Comparison of ENCODE assay signal across 9 mouse cellular contexts in genomic region chr11:106564261-106564660, GRCm38 (mm10). TPM values are rescaled to one million over a fixed set of nuclear protein-coding genes. Genes with fewer than 3 reads are reported as not detected.
DNase-seq lines count a peak whose midpoint lies in the region; ATAC-seq and TF ChIP-seq lines count a peak whose summit lies in the region.
"Had no signal": no experiment of that assay in that cellular context is flagged by ENCODE, and none has a peak within 500 bp of the region (broad histone marks: within the 10 kb centered on the region; RNA-seq: fewer than 3 reads in every experiment).

No protein-coding gene starts in this region.

- H3K27ac ChIP-seq in liver, postnatal 0 days (ENCODE audit: low read depth): peak overlapping the region; percentile 9
- no peak overlapping the region for H3K27ac ChIP-seq in stomach, postnatal 0 days (replicated peaks)
- H3K27ac ChIP-seq in midbrain, embryonic 10.5 days (replicated peaks): no peak overlapping the region

- H3K27me3 ChIP-seq in liver, postnatal 0 days (ENCODE audit: insufficient read depth, low read length): no peaks in the 10 kb centered on the region
- no peaks in the 10 kb centered on the region for H3K27me3 ChIP-seq in stomach, postnatal 0 days (ENCODE audit: control insufficient read depth, insufficient read depth, low read length)
- no peaks in the 10 kb centered on the region for H3K27me3 ChIP-seq in midbrain, embryonic 10.5 days (ENCODE audit: low read depth, poor library complexity, severe bottlenecking)

- 68% methylated on average over 12 of the region's 12 CpGs for WGBS in liver, postnatal 0 days (ENCODE audit: insufficient replicate concordance)
- 69% methylated on average over 12 of the region's 12 CpGs for WGBS in stomach, postnatal 0 days
- 90% methylated on average over 12 of the region's 12 CpGs for WGBS in midbrain, embryonic 10.5 days

- H3K4me1 ChIP-seq in liver, postnatal 0 days (ENCODE audit: insufficient read depth): peaks cover 16% of the 10 kb centered on the region
- H3K4me1 ChIP-seq in stomach, postnatal 0 days (replicated peaks; ENCODE audit: control insufficient read depth, insufficient read depth): no peaks in the 10 kb centered on the region
- peaks cover 10% of the 10 kb centered on the region; the same call in 1 of the 2 replicates for H3K4me1 ChIP-seq in midbrain, embryonic 10.5 days

- ATAC-seq in liver, postnatal 0 days: peak; percentile 35; the same call in 1 of the 2 replicates
- 0 out of 2 replicates have a peak, but pooled peaks have one; percentile 17 for ATAC-seq in stomach, postnatal 0 days (ENCODE audit: low FRiP score, low TSS enrichment)
- ATAC-seq in erythroid progenitor cell, adult 5-6 weeks (replicated peaks; ENCODE audit: low FRiP score, poor library complexity, severe bottlenecking): no peak

- no peak overlapping the region for H3K4me3 ChIP-seq in liver, postnatal 0 days (ENCODE audit: low read depth, low read length)
- H3K4me3 ChIP-seq in stomach, postnatal 0 days (ENCODE audit: low read depth, low read length): no peak overlapping the region
- no peak overlapping the region for H3K4me3 ChIP-seq in midbrain, embryonic 10.5 days

- peaks cover 37% of the 10 kb centered on the region for H3K36me3 ChIP-seq in liver, postnatal 0 days (replicated peaks; ENCODE audit: insufficient read depth, low read length)
- peaks cover 6% of the 10 kb centered on the region; the same call in 1 of the 2 replicates for H3K36me3 ChIP-seq in stomach, postnatal 0 days (ENCODE audit: control insufficient read depth, insufficient read depth, low read length)
- peaks cover 22% of the 10 kb centered on the region for H3K36me3 ChIP-seq in midbrain, embryonic 10.5 days

- H3K9me3 ChIP-seq in liver, postnatal 0 days (ENCODE audit: low read length): no peaks in the 10 kb centered on the region
- H3K9me3 ChIP-seq in stomach, postnatal 0 days (ENCODE audit: control insufficient read depth, low read length): no peaks in the 10 kb centered on the region
- H3K9me3 ChIP-seq in midbrain, embryonic 10.5 days (replicated peaks): no peaks in the 10 kb centered on the region

- no peak for TF ChIP-seq EP300 in liver, postnatal 0 days (IDR thresholded peaks at IDR 0.05; ENCODE audit: low read depth)
- TF ChIP-seq EP300 in stomach, postnatal 0 days (optimal IDR thresholded peaks at IDR 0.05): no peak

- TF ChIP-seq CTCF in liver, postnatal 0 days (IDR thresholded peaks at IDR 0.05; ENCODE audit: low read depth): no peak
- TF ChIP-seq CTCF in stomach, postnatal 0 days (IDR thresholded peaks at IDR 0.05; ENCODE audit: low read depth): no peak

- no peak overlapping the region for H3K9ac ChIP-seq in liver, postnatal 0 days (replicated peaks)
- H3K9ac ChIP-seq in stomach, postnatal 0 days (ENCODE audit: low read length): no peak overlapping the region

- no peak overlapping the region for H3K4me2 ChIP-seq in liver, postnatal 0 days (ENCODE audit: low read depth, low read length)
- no peak overlapping the region for H3K4me2 ChIP-seq in stomach, postnatal 0 days (replicated peaks; ENCODE audit: low read depth)

- DNase-seq in liver, postnatal 0 days: no peak
- DNase-seq in liver: no peak
- peak; percentile 77 to 82 for DNase-seq in frontal cortex, postnatal 36 days (ENCODE audit: low spot score in 2 of 2)
- DNase-seq in left cerebral cortex, adult 18-20 months (ENCODE audit: low spot score in 2 of 2): peak; percentile 66 to 77
- no peak for DNase-seq in stomach, postnatal 0 days (ENCODE audit: low spot score)
- no peak for DNase-seq in embryo, embryonic 11 days
- no peak for DNase-seq in midbrain, embryonic 10.5 days (ENCODE audit: low spot score)
- DNase-seq: kidney, adult 2 months had no signal

RNA-seq across cellular contexts. Expression of gene Tex2, which starts 49.0 kb away (rescaled TPM):
- 9.9 and 11.3 TPM in 2 replicates for polyA plus RNA-seq in liver, postnatal 0 days (2015; fragmentation: Nextera tagmentation; extraction: Ambion mirVana)
- total RNA-seq in left cerebral cortex, adult 18-20 months (2021): 100 to 1,000 TPM; 116 to 121 TPM
- polyA plus RNA-seq in stomach, postnatal 0 days (2015; fragmentation: Nextera tagmentation; extraction: Ambion mirVana): 11.6 and 12.1 TPM in 2 replicates
- total RNA-seq in erythroid progenitor cell, adult 5-6 weeks (2015; ENCODE audit: low replicate concordance): 18.9 and 32.1 TPM in 2 replicates
- total RNA-seq in erythroid progenitor cell, adult 5-6 weeks (2017; ENCODE audit: low replicate concordance): 35.9 and 41.8 TPM in 2 replicates
- polyA plus RNA-seq in midbrain, embryonic 10.5 days (2016; fragmentation: Nextera tagmentation; extraction: Ambion mirVana): 5.6 and 7.5 TPM in 2 replicates

Comparison
In these comparisons a context has a peak if more than half of its experiments do, and no peak if none do; other contexts are left out.
1. DNase-seq: peak in frontal cortex, postnatal 36 days (2 of 2) and left cerebral cortex, adult 18-20 months (2 of 2); none in liver, postnatal 0 days (single experiment), liver (single experiment), stomach, postnatal 0 days (single experiment), embryo, embryonic 11 days (single experiment) and midbrain, embryonic 10.5 days (single experiment).